Mouse (Mus musculus) liver, postnatal 0 days (tissue): ENCODE measurements at regions not wholly inside any gene's neighbourhood (a gene's known extent, or its start where the extent isn't known, plus 50 kb on each side); places are given as distances from the start of the nearest gene placed in this dataset.

Source experiments
- CTCF ChIP-seq: sonication (generic); IDR thresholded peaks from 2 replicates; pipeline ENCODE4 v1.5.1; 2016; ENCODE audit warnings: antibody characterized with exemption, low read depth
- EP300 ChIP-seq: IDR thresholded peaks from 2 replicates; pipeline ENCODE4 v1.6.1; 2016; ENCODE audit warnings: antibody characterized with exemption, low read depth, mild to moderate bottlenecking

DNA sequence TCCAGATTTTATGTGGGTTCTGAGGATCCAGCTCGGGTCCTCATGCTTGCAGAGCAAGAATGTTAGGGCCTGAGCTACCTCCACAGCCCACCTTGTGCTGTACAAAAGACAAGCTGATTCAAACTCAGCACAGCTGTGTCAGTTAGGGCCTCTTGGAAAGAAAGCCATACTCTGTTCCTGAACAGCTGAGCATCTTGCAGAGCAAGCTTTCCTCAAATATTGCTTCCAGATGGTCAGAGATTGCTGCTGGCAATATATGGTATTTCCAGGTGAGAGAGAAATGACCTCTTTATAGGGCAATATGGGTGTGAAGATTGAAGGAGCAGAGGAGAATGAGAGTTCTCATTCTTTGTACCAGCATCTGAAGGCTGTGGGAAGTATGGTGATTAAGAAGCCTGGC is 229.8 kb upstream of the Pex5l start:
- TF ChIP-seq CTCF: no peak
- TF ChIP-seq EP300: no peak
